Mouse (Mus musculus) cerebellum, postnatal 14 days (tissue): ENCODE results near the gene Hprt.
"Not testable (repeated sequence)": the region's sequence is repeated elsewhere in the genome, so short reads cannot be mapped to it uniquely, and the experiment has no call there.

Source experiments
- DNase-seq, 2 experiments: peaks; one replicate each; pipeline ENCODE4 v3.0.0; 2021; ENCODE audit warnings: mixed read lengths in 2 of 2

Gene Hprt

GRCm38 (mm10) chrX:52987905-52988783, at the start of gene Hprt:
Gene Hprt, plus strand, starts transcription at chrX:52988137.
- DNase-seq: peak; percentile 85 to 88

DNA sequence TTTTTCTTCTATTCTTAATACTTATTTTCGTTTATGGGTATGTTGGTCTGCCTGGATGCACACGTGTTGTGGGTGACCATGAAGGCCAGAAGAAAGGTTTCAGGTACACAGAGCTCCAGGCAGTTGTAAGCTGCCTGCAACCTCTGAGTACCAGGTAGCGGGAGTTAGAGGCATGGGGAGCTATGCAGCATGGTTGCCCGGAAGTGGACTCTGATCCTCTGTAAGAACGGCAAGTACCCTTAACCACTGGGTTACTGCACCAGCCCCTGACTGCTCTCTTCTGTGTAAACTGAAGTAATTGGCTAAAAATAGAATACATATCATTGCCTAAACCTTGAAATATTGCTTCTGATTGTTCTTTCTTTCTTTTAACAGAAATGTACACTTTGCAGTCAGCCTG, 42.4 kb upstream of the Hprt start:
- no peak for DNase-seq

DNA sequence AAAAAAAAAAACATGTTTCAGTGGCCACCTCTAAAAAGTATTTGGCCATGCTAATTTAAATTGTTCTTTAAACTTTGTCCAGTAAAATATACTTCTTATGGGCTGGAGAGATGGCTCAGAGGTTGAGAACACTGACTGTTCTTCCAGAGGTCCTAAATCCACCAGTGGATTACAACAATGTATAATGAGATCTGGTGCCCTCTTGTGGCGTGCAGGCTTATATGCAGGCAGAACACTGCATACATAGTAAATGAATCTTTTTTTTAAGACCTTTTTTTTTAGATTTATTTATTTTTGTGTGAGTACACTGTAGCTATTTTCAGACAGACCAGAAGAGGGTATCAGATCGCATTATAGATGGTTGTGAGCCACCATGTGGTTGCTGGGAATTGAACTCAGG, 38.2 kb upstream of the Hprt start:
- DNase-seq: peak; percentile 23 to 44

DNA sequence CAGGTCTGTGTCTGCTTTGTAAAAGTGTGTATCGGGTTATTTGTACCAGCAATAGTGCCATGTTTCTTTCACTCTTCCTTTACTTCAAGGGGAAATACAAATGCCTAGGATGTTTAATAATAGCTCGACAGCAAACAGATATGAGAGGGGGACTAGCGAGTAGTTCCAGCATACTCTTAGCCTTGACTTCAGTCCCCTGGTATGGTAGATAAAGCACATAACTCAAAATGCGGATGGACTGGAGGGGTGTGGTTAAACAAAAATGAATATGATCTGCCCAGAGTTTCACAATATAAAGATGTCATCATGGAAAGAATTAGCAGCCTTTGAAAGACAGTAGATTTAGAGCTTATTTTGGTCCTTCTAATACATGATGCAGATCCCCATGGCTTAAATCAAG, 31.0 kb upstream of the Hprt start:
- DNase-seq: no peak

DNA sequence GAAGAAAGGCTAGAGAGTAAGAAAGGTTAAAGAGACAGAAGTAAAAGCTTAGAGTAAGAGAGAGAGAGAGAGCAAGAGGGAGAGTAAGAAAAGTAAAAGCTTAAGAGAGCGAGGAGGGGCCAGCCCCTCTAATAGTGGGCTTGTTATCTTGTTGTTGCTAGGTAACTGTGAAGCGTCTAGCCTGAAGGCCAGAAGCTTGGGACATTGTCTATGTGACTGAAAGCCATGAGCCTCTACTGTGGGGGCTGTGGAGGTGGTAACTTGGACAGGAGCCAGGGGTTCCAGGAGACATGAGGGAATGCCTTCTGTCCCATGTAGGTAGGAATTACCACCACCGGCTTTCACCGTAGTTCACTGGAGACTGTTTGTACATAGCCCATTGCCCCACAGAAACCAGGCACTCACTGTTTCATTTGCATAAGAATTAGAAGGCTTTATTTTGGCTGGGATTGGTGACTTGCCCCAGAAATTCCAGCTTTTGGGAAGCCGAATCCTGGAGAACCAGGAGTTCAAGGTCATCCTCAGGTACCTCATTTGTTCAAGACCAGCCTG, 26.3 kb upstream of the Hprt start:
- peak in 1 of 2 experiments; percentile 10 for DNase-seq

GRCm38 (mm10) chrX:52965149-52965548, 22.8 kb upstream of the Hprt start:
- DNase-seq: no peak

DNA sequence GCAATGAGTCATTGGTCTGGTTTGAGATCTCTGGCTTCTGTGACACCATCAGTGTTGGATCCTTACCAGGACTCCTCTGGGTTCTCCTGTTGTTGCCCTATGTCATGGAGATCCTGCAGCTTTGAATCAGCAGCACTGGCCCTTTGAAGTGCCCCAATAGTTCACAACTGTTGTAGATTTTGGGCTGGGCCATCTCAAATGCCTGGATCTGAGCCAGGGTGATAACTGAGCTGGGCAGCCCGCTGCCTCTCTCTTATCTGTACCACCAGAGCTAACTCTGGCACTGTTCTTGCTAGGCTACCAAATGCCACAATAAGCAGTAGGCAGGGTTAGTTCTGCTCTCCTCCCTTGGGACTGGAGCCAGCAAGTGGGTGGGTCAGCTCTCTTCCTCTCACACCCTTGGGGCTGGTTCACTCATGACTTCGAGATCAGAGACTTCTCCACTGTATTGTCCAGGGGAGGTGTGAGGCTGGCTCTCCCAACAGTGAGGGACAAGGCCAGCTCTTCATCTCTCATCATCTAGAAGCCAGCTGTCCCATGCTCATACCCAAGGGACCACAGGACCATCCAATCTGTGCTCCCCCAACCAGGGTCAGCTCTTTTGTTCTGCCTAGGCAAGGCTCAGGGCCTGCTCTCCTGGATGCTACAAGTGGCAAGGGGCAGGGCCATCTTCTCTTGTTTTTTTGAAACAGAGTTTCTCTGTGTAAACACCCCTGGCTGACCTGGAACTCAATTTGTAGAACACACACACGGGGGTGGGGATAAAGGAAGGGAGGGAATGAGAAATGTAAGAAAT, 16.5 kb upstream of the Hprt start:
- DNase-seq: peak; percentile 2 to 5

DNA sequence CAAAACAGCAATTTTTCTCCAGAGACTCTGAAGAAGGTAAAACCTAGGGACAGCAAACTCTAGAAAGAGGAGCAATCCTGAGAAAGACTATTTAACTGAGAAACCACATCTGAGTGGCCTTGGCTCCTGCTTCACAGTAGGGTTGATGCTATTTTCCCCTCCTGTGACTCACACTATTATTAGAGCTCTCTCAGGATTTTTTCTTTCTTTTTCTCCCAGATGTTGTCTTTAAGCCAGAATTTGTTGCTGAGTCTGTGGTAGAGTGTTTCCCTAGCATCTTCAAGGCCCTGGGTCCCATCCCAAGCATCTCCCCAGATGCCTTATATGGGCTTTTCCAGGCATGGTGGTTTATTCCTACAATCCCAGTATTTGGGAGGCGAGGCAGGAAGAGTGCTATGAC, 15.8 kb upstream of the Hprt start:
- no peak for DNase-seq

DNA sequence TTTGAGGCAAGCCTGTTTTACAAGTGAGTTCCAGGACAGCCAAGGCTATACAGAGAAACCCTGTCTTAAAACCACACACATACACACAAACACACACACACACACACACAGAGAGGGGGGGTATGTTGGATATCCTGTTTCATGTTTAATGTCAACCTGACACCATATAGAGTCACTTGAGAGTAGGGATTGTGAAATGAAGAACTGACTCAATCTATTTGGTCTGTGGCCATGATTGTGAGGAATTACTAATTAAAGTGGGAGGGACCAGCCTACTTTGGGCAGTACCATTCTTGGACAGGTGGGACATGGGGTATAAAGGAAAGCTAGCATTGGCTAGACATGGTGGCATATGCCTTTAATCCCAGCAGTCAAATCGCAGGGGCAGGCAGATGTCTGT, 15.3 kb upstream of the Hprt start:
- DNase-seq: no peak

- DNase-seq: no peak
Measured at GRCm38 (mm10) chrX:52978576-52978975, 9.4 kb upstream of the Hprt start.

DNA sequence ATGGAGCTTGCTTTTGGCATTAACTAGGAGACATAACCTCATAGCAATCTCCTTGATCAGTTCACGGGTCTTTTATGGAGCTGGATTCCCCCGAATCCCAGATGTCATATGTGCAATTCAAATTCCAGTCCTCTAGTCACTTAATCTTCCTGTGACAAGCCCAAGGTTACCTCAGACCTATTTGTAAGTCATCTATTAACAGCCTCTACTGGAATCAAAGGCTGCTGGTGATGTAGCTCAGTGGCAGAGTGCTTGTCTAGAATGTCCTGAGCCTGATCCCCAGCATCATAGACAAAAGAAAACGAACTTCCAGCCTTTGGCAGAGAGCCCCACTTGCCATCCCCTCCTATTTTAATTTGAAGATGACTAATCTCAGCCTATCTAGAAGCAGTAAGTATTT, 6.6 kb upstream of the Hprt start:
- DNase-seq: no peak

- DNase-seq: not testable (repeated sequence)
Measured at GRCm38 (mm10) chrX:52994726-52995125, 6.8 kb downstream of the Hprt start.

GRCm38 (mm10) chrX:53004887-53005286, 16.9 kb downstream of the Hprt start:
- not testable (repeated sequence) for DNase-seq

DNA sequence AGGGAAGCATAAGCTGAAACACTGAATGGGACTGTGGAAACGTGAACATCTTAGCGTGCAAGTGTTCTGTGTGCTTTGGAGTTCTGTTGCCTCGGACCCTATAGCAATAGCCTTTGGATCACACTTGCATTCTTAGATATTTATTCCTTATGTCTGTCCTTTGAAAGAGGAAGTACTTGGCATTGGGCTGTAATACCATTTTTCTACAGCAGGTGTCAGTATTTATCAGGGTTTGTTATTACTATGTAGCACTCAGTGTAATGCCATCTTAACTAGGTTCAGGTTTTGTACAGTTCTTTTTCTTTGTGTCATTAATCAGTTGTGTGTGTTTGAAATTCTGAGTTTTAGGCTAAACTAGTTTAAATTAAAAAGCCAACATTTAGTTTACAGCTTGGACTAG, 18.1 kb downstream of the Hprt start:
- DNase-seq: peak; percentile 18 to 67

- DNase-seq: peak in 1 of 2 experiments; percentile 27
Measured at GRCm38 (mm10) chrX:53015549-53015948, 27.6 kb downstream of the Hprt start.

- peak; percentile 49 to 77 for DNase-seq
Measured at GRCm38 (mm10) chrX:53023021-53023420, 35.1 kb downstream of the Hprt start.

GRCm38 (mm10) chrX:53024268-53024667, 36.3 kb downstream of the Hprt start:
- peak in 1 of 2 experiments; percentile 6 for DNase-seq

GRCm38 (mm10) chrX:53025471-53026223, 37.7 kb downstream of the Hprt start:
- no peak for DNase-seq

GRCm38 (mm10) chrX:53029559-53029958, 41.6 kb downstream of the Hprt start:
- no peak for DNase-seq

- DNase-seq: no peak
Measured at GRCm38 (mm10) chrX:53038194-53038593, 50.3 kb downstream of the Hprt start.

DNA sequence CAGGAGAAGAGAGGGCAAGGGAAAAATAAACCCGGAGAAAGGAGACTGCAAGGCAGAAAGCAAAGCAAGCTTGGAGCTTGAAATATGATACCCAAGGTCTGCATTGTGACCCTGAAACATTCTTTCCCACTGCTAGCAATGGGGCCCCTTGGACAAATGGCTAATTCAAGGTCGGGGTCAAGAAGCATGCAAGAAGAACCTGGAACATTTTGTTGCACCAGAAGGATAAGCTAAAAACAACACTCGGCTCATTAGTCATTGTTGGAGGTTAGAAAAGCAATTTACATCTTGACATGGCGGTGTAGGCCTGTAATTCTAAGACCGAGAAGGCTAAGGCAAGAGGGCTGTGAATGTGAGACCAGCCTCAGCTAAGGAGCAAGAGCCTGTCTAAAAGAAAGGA, 51.7 kb downstream of the Hprt start:
- no peak for DNase-seq

DNA sequence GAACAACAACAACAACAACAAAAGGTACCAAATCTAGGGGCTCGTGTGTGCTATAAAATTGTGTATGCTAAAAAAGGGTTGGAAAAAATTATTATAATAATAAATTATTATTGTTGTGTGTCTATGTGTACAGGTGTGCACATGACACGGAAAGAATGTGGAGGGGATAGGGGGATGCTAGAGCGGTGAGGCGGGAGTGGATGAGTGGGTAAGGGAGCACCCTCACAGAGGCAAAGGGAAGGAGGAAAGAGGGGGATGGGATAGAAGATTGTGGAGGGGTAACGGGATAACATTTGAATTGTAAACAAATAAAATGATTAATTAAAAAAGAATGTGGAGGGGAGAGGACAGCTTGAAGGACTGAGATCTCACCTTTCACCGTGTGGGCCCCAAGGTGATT, 52.2 kb downstream of the Hprt start:
- no peak for DNase-seq

DNA sequence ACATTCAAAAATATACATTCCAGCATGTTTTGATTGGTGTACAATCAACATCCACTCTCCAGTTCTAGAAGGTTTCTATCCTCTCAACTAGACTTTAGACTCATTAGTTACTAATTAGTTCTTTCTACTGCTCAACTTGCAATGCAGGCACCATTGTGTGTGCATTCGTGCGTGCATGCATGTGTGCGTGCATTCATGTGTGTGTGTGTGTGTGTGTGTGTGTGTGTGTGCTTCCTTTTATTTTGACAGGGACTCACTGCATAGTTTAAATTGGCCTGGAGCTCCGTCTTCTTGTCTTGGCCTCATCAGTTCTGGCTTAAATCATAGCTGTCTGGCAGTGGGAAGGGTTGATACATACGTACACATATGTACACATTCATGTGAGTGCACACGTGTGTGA, 53.1 kb downstream of the Hprt start:
- no peak for DNase-seq
